Mouse (Mus musculus) adrenal gland, postnatal 4 days (tissue): ENCODE data around the gene Cuedc2. TPM values are rescaled to one million over a fixed set of nuclear protein-coding genes. Genes with fewer than 3 reads are reported as not detected.

ENCODE experiments used
- DNase-seq, 2 experiments: peaks; one replicate each; pipeline ENCODE4 v3.0.0; 2021 to 2022; ENCODE audit warnings: low spot score in 2 of 2, mixed read lengths in 2 of 2
- total RNA-seq, 2 experiments: library from RNA; stranded (reverse); gene quantifications; 2 replicates each; pipeline ENCODE4 v1.2.3; 2021

The Cuedc2 gene
- total RNA-seq, 2 experiments from 2014 or later, result 106 to 112 TPM

- DNase-seq, result no peak
Measured at GRCm38 (mm10) chr19:46344710-46345419, 6.4 kb upstream of the Cuedc2 start.

GRCm38 (mm10) chr19:46339287-46339971 is 927 bp upstream of the Cuedc2 start:
- DNase-seq, result no peak

- DNase-seq, result no peak
Measured at GRCm38 (mm10) chr19:46338942-46339286, 412 bp upstream of the Cuedc2 start.

- DNase-seq, result no peak
Measured at GRCm38 (mm10) chr19:46337719-46338330, 677 bp downstream of the Cuedc2 start.

- no peak for DNase-seq
Measured at GRCm38 (mm10) chr19:46333906-46334305, 4.6 kb downstream of the Cuedc2 start.

- no peak for DNase-seq
Measured at GRCm38 (mm10) chr19:46332721-46333339, 5.7 kb downstream of the Cuedc2 start.

- DNase-seq, result no peak
Measured at GRCm38 (mm10) chr19:46331936-46332335, 6.6 kb downstream of the Cuedc2 start.

- DNase-seq, result no peak
Measured at GRCm38 (mm10) chr19:46331326-46331725, 7.2 kb downstream of the Cuedc2 start.

- no peak for DNase-seq
Measured at GRCm38 (mm10) chr19:46330696-46331095, 7.8 kb downstream of the Cuedc2 start.

- peak; percentile 67 to 76 for DNase-seq
Measured at GRCm38 (mm10) chr19:46329951-46330350, 8.6 kb downstream of the Cuedc2 start.

- no peak for DNase-seq
Measured at GRCm38 (mm10) chr19:46329031-46329641, 9.4 kb downstream of the Cuedc2 start.

- DNase-seq, result peak; percentile 82 to 89
Measured at GRCm38 (mm10) chr19:46328081-46329030, 10.1 kb downstream of the Cuedc2 start, which contains the start of gene Fbxl15. Gene Fbxl15, plus strand, starts transcription at chr19:46328184.

- DNase-seq, result no peak
Measured at GRCm38 (mm10) chr19:46327531-46328064, 10.9 kb downstream of the Cuedc2 start.

- DNase-seq, result peak in 1 of 2 experiments; percentile 41
Measured at GRCm38 (mm10) chr19:46326756-46327305, 11.7 kb downstream of the Cuedc2 start, which contains the start of gene Psd. Gene Psd, minus strand, starts transcription at chr19:46327156.

- no peak for DNase-seq
Measured at GRCm38 (mm10) chr19:46326019-46326755, 12.3 kb downstream of the Cuedc2 start.

GRCm38 (mm10) chr19:46324918-46325317 is 13.6 kb downstream of the Cuedc2 start:
- DNase-seq, result no peak

- no peak for DNase-seq
Measured at GRCm38 (mm10) chr19:46324366-46324765, 14.1 kb downstream of the Cuedc2 start.

GRCm38 (mm10) chr19:46323716-46324115 is 14.8 kb downstream of the Cuedc2 start:
- DNase-seq, result no peak
